Mouse (Mus musculus) embryonic stem cell, embryonic (primary cell): ENCODE data around the gene Henmt1.

Experiments used
- CTCF ChIA-PET, 4 experiments: fragments of 300-600 bp in 2 of 4; fragments of 350-600 bp in 2 of 4; sonication (Branson Sonifier 250); formaldehyde crosslinking; loops; one replicate each; lab custom pipeline; 2022; ENCODE audit warnings: inconsistent platforms in 2 of 4; lab: Charles Lee
- POLR2A ChIA-PET, 4 experiments: fragments of 300-600 bp in 2 of 4; fragments of 350-600 bp in 2 of 4; sonication (Branson Sonifier 250); formaldehyde crosslinking; loops; one replicate each; lab custom pipeline; 2022; ENCODE audit warnings: antibody characterized with exemption in 4 of 4, inconsistent platforms in 1 of 4; lab: Charles Lee

Henmt1 gene

DNA sequence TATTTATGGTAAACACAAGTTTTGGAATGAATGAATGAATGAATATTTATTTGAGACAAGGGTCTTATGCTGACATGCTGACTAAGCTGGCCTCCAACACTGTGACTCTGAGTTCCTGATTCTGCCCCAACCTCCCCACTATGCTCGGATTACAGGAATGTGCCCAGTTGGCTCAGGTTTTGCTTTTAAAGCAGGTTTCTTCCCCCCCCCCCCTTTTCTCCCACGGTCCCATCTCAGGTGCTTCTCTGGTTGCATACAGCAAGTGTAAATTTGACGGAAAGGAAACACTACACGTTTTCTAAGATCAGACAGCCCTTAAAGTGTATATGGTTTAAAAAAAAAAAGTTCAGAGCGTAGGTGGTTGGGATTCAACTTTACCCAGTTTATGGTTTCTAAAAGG, at the start of gene Henmt1:
TSS of gene Henmt1 (plus strand) at position 301 of the 400 bp plus-strand sequence.
- POLR2A ChIA-PET: interaction anchor here in 1 of 4 experiments (0.7 to 1.1 kb wide), 2 partner anchors 12 to 348 kb away, joined by 3 read pairs; partner anchors contain the start of gene Wdr47
- CTCF ChIA-PET: no interaction called here

GRCm38 (mm10) chr3:108889908-108890307, 49.8 kb upstream of the Henmt1 start, which contains the start of gene Fndc7:
Gene Fndc7 (minus strand): TSS chr3:108890008.
- ChIA-PET CTCF (interaction anchor here in 2 of 4 experiments (0.6 kb wide), 2 partner anchors 96 to 374 kb away, joined by 3 to 4 read pairs; no protein-coding TSS in a partner anchor), POLR2A (interaction anchor here (0.5 to 1.8 kb wide), 6 partner anchors 9 to 336 kb away, joined by 3 to 6 read pairs (median 4); partner anchors contain the start of gene Prpf38b (in 2 of the 4))

DNA sequence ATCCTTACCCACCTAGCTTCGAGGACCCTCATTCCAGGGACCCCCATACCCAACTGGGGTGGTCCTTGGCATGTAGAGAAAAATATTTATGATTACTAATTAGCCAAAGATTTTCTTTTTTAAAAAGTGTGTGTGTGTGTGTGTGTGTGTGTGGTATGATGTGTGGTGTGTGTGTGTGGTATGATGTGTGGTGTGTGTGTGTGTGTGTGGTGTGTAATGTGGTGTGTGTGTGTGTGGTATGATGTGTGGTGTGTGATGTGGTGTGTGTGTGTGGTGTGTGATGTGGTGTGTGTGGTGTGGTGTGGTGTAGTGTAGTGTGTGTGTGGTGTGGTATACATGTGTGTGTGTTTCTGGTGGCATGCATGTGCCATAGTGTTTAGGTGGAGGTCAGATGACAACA, 47.6 kb upstream of the Henmt1 start:
- ChIA-PET CTCF (no interaction called here), POLR2A (no interaction called here)

DNA sequence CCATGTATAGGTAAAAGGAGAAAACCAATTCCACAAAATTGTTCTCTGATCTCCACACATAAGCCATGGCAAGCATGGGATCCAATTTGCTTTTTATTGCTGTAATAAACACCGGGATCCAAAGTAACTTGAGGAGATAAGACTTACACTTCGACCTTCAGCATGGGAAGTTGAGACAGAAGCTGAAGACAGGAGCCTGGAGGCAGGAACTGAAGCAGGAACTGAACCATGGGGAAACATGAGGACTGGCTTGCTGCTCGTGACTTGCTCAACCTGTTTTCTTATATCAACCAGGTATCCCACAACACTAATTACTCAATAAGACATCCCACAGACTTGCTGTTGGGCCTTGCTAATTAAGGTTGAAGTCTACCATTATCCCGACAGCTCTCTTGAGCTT, 46.8 kb upstream of the Henmt1 start:
- ChIA-PET CTCF (no interaction called here), POLR2A (interaction anchor here in 1 of 4 experiments (1.1 kb wide), 1 partner anchor 13 kb away, joined by 3 read pairs; no protein-coding TSS in a partner anchor)

DNA sequence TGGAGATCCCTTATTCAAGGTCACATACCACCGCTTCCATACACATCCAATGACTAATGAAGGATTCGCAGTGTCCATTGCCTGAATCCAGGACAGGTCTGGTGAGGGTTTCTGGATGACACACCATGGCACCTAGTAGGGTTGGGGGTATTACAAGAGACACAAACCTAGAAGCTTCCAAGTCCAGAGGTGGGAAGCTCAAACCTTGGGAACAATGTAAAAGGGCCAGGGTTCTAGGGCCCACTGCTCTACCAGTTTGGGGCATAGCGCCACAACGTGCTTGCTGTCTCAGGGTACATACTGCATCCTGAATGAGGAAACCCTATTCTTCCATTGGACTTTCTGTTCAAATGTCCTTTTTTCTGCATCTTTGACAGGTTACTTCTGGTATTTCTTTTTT, 41.0 kb upstream of the Henmt1 start:
- ChIA-PET CTCF (interaction anchor here in 1 of 4 experiments (0.7 kb wide), 1 partner anchor 31 kb away, joined by 3 read pairs; no protein-coding TSS in a partner anchor), POLR2A (interaction anchor here (0.9 to 2.1 kb wide), 10 partner anchors 11 to 46 kb away, joined by 3 to 11 read pairs (median 4); partner anchors contain the start of gene Prpf38b (in 1 of the 4))

- ChIA-PET POLR2A (no interaction called here), CTCF (no interaction called here)
Measured at GRCm38 (mm10) chr3:108900147-108900546, 39.5 kb upstream of the Henmt1 start.

- POLR2A ChIA-PET: interaction anchor here in 1 of 4 experiments (0.7 kb wide), 1 partner anchor 21 kb away, joined by 3 read pairs; no protein-coding TSS in a partner anchor
- CTCF ChIA-PET: no interaction called here
Measured at GRCm38 (mm10) chr3:108900681-108901080, 39.0 kb upstream of the Henmt1 start.

DNA sequence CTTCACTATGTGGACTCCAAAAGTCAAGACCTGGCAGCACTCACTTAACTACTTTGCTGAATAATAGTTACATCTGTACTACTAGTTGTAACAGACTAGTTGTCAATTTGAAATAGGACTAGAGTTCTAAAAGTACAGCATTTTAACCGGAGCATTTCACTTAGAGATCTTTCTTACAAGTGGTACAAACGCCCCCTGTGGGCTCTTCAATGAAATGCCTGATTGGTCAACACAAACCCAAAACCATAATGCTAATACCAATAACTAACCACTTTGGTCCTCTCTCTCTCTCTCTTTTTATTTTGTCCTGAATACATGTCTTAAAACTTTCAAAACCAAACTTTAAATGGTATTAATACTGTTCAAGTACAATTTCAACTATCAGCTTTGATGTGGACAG, 37.6 kb upstream of the Henmt1 start:
- ChIA-PET POLR2A (interaction anchor here in 1 of 4 experiments (1.0 to 2.1 kb wide), 2 partner anchors 10 to 20 kb away, joined by 4 to 12 read pairs; partner anchors contain the start of gene Prpf38b), CTCF (no interaction called here)

DNA sequence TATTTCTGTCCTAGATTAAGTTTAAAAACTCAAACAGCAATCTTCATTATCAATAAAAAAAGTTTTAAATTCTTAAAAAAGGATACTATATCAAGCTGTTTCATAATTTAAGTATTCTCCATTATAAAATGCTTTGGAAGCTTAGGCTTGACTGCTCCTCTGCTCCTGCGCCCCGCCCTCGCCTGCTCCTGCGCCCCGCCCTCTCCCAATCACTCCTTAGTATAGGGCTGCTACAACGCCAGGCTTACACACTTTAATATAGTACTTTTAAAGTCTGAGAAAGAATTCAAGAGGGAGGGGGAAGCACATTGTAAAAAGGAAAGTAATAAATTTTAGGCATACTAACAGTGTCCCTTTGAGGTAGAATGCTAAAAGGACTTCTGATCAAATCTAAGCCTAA, 36.7 kb upstream of the Henmt1 start:
- ChIA-PET CTCF (interaction anchor here in 1 of 4 experiments (0.5 kb wide), 1 partner anchor 1045 kb away, joined by 5 read pairs; no protein-coding TSS in a partner anchor), POLR2A (interaction anchor here in 2 of 4 experiments (1.7 to 2.1 kb wide), 2 partner anchors 9 kb away, joined by 4 to 12 read pairs; partner anchors contain the start of gene Prpf38b (in 2 of the 2))

GRCm38 (mm10) chr3:108910303-108911080, 29.2 kb upstream of the Henmt1 start:
- ChIA-PET CTCF (interaction anchor here in 3 of 4 experiments (0.9 to 1.6 kb wide), 5 partner anchors 20 to 138 kb away, joined by 3 to 7 read pairs (median 4); partner anchors contain the start of gene Stxbp3 (in 1 of the 3)), POLR2A (interaction anchor here (0.5 to 3.8 kb wide), 47 partner anchors 9 to 838 kb away, joined by 3 to 22 read pairs (median 6); partner anchors contain the start of genes Sars (in 3 of the 4), Fam102b (in 2 of the 4), Fndc7 (in 2 of the 4) and Stxbp3 (in 2 of the 4))

- ChIA-PET POLR2A (interaction anchor here (0.5 to 3.8 kb wide), 65 partner anchors 8 to 837 kb away, joined by 3 to 22 read pairs (median 5); partner anchors contain the start of genes Sars (in 3 of the 4), Stxbp3 (in 3 of the 4), Fam102b (in 2 of the 4) and Fndc7 (in 2 of the 4)), CTCF (interaction anchor here in 3 of 4 experiments (0.6 to 1.6 kb wide), 8 partner anchors 13 to 421 kb away, joined by 3 to 7 read pairs (median 4); partner anchors contain the start of gene Stxbp3 (in 1 of the 3))
Measured at GRCm38 (mm10) chr3:108911081-108911547, 28.6 kb upstream of the Henmt1 start.

- ChIA-PET CTCF (interaction anchor here in 3 of 4 experiments (0.6 to 1.6 kb wide), 9 partner anchors 12 to 422 kb away, joined by 3 to 7 read pairs (median 4); partner anchors contain the start of gene Stxbp3 (in 1 of the 3)), POLR2A (interaction anchor here (0.6 to 3.8 kb wide), 63 partner anchors 8 to 766 kb away, joined by 3 to 22 read pairs (median 6); partner anchors contain the start of genes Sars (in 3 of the 4), Stxbp3 (in 3 of the 4), Fam102b (in 2 of the 4) and Fndc7 (in 2 of the 4))
Measured at GRCm38 (mm10) chr3:108911548-108912413, 27.9 kb upstream of the Henmt1 start, which contains the start of gene Prpf38b. Gene Prpf38b (minus strand): TSS chr3:108911727.

DNA sequence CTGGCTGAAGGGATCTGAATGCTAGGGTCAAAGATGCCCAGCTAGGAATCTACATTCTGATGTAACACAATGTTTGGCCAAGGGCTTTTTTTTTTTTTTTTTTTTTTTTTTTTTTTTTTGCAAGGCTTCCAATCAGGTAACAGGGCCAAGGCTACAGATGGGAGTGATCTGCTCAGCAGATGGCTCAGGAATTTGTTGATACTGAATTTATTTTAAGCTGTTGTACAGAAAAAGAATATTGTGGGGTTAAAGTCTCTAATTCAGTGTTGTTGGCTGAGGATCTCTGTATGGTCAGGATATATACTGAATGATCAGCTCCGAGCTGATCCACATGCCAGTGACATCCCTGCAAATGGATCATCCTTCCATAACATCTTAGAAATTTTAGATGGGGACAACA, 23.7 kb upstream of the Henmt1 start:
- POLR2A ChIA-PET: interaction anchor here in 2 of 4 experiments (0.7 to 1.2 kb wide), 4 partner anchors 54 to 705 kb away, joined by 3 to 7 read pairs (median 4); partner anchors contain the start of genes Atxn7l2 (in 1 of the 2) and Fam102b (in 1 of the 2)
- CTCF ChIA-PET: interaction anchor here in 3 of 4 experiments (0.6 to 0.7 kb wide), 3 partner anchors 67 to 846 kb away, joined by 3 to 4 read pairs (median 4); no protein-coding TSS in a partner anchor

DNA sequence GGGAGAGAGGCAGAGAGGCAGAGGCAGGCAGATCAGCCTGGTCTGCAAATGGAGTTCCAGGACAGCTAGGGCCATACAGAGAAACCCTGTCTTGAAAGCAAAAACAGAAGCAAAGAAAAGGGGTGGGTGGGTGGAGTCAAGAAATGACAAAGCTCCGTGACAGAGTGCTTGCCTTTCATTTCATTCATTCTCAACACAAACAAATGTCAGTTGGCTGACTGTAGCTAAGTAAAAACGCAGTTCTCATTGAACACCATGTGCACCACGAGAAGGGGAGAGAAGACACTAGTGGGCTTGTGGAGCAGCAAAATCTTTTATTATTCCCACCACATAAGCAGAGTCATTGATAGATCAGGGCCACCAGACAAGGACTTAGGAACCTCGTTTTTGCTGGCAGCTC, 22.8 kb upstream of the Henmt1 start:
- ChIA-PET POLR2A (interaction anchor here in 3 of 4 experiments (0.5 to 2.4 kb wide), 11 partner anchors 8 to 1398 kb away, joined by 3 to 9 read pairs (median 4); partner anchors contain the start of gene Fam102b (in 1 of the 3)), CTCF (no interaction called here)

- ChIA-PET CTCF (interaction anchor here in 2 of 4 experiments (0.6 to 1.1 kb wide), 2 partner anchors 46 to 147 kb away, joined by 3 read pairs; no protein-coding TSS in a partner anchor), POLR2A (interaction anchor here in 2 of 4 experiments (0.5 to 2.4 kb wide), 8 partner anchors 9 to 78 kb away, joined by 3 to 9 read pairs (median 4); no protein-coding TSS in a partner anchor)
Measured at GRCm38 (mm10) chr3:108917986-108918385, 21.7 kb upstream of the Henmt1 start.

DNA sequence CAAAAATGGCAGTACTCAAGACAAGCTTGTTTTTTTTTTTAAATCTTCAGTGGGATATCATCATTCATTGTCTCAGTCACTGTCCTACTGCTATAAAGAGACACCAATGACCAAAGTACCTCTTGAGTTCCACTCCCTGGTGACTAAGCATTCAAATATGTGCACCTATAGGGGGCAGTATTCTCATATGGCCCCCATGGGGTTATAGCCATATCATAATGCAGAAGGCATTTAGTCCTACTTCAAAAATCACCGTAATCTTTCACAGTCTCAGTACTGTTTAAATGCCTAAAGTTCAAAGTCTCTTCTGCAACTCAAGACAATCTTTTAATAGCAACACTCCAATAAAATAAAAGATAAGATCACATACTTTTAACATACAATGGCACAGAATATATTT, 20.8 kb upstream of the Henmt1 start:
- ChIA-PET POLR2A (interaction anchor here in 1 of 4 experiments (0.9 to 2.4 kb wide), 7 partner anchors 7 to 60 kb away, joined by 3 to 9 read pairs (median 6); partner anchors contain the start of gene Prpf38b), CTCF (interaction anchor here in 1 of 4 experiments (1.1 kb wide), 1 partner anchor 46 kb away, joined by 3 read pairs; no protein-coding TSS in a partner anchor)
